Mouse (Mus musculus): ENCODE data around the gene Epn1.

The Epn1 gene

GRCm38 (mm10) chr7:5092381-5092780 lies 12.3 kb downstream of the Epn1 start:
- no peak for DNase-seq (ENCODE audit: extremely low spot score)

- DNase-seq (ENCODE audit: extremely low spot score), result no peak
Measured at GRCm38 (mm10) chr7:5092831-5093510, 12.9 kb downstream of the Epn1 start.

- DNase-seq (ENCODE audit: extremely low spot score), result no peak
Measured at GRCm38 (mm10) chr7:5098769-5099168, 18.7 kb downstream of the Epn1 start.

- no peak for DNase-seq (ENCODE audit: extremely low spot score)
Measured at GRCm38 (mm10) chr7:5099796-5100195, 19.8 kb downstream of the Epn1 start.

- no peak for DNase-seq (ENCODE audit: extremely low spot score)
Measured at GRCm38 (mm10) chr7:5101066-5101663, 21.1 kb downstream of the Epn1 start.

- DNase-seq (ENCODE audit: extremely low spot score), result no peak
Measured at GRCm38 (mm10) chr7:5102564-5102963, 22.5 kb downstream of the Epn1 start.

- DNase-seq (ENCODE audit: extremely low spot score), result no peak
Measured at GRCm38 (mm10) chr7:5108272-5108671, 28.2 kb downstream of the Epn1 start.

GRCm38 (mm10) chr7:5109301-5109700 lies 29.3 kb downstream of the Epn1 start:
- no peak for DNase-seq (ENCODE audit: extremely low spot score)

GRCm38 (mm10) chr7:5112701-5113100 lies 32.7 kb downstream of the Epn1 start:
- no peak for DNase-seq (ENCODE audit: extremely low spot score)

GRCm38 (mm10) chr7:5116850-5117249 lies 36.8 kb downstream of the Epn1 start, which contains the start of gene Rfpl4:
TSS of gene Rfpl4 (minus strand) at chr7:5116950.
- DNase-seq (ENCODE audit: extremely low spot score), result no peak

GRCm38 (mm10) chr7:5125078-5125477 lies 45.0 kb downstream of the Epn1 start:
- no peak for DNase-seq (ENCODE audit: extremely low spot score)

- peak; percentile 76 for DNase-seq (ENCODE audit: extremely low spot score)
Measured at GRCm38 (mm10) chr7:5125549-5126406, 45.7 kb downstream of the Epn1 start, which contains the start of gene Rasl2-9. TSS of gene Rasl2-9 (minus strand) at chr7:5125950.

All from embryo, embryonic 9.5 days (tissue).